ENCODE assay signal across 10 mouse cellular contexts in genomic region chr16:13061113-13061512, GRCm38 (mm10). TPM values are rescaled to one million over a fixed set of nuclear protein-coding genes. Genes with fewer than 3 reads are reported as not detected.
DNase-seq lines count a peak whose midpoint lies in the region; ATAC-seq lines count a peak whose summit lies in the region.
"Had no signal": no experiment of that assay in that cellular context is flagged by ENCODE, and none has a peak within 500 bp of the region (broad histone marks: within the 10 kb centered on the region; RNA-seq: fewer than 3 reads in every experiment).

No protein-coding gene starts in this region.

- peaks cover 4% of the 10 kb centered on the region for H3K4me1 ChIP-seq in heart, embryonic 15.5 days (replicated peaks)
- H3K4me1 ChIP-seq in midbrain, embryonic 14.5 days (ENCODE audit: control insufficient read depth, insufficient read depth, low read length): no peaks in the 10 kb centered on the region
- no peaks in the 10 kb centered on the region for H3K4me1 ChIP-seq in midbrain, embryonic 11.5 days (ENCODE audit: control insufficient read depth, insufficient read depth, low read length)
- H3K4me1 ChIP-seq in stomach, embryonic 15.5 days: no peaks in the 10 kb centered on the region
- H3K4me1 ChIP-seq: midbrain, embryonic 15.5 days had no signal

- no peak for ATAC-seq in heart, embryonic 15.5 days (replicated peaks; ENCODE audit: insufficient number of reproducible peaks, insufficient read depth, low FRiP score, low read depth)
- ATAC-seq in midbrain, embryonic 14.5 days (ENCODE audit: low FRiP score, low TSS enrichment): no peak
- no peak for ATAC-seq in midbrain, embryonic 11.5 days (ENCODE audit: low FRiP score)
- no peak for ATAC-seq in stomach, embryonic 15.5 days (ENCODE audit: insufficient read depth, low FRiP score, low read depth)
- ATAC-seq: midbrain, embryonic 15.5 days had no signal

- H3K9me3 ChIP-seq in heart, embryonic 15.5 days (replicated peaks): no peaks in the 10 kb centered on the region
- no peaks in the 10 kb centered on the region for H3K9me3 ChIP-seq in midbrain, embryonic 14.5 days (ENCODE audit: control insufficient read depth, low read length)
- H3K9me3 ChIP-seq in midbrain, embryonic 11.5 days (ENCODE audit: control insufficient read depth, low read length): no peaks in the 10 kb centered on the region
- no peaks in the 10 kb centered on the region for H3K9me3 ChIP-seq in stomach, embryonic 15.5 days
- H3K9me3 ChIP-seq: G1E; midbrain, embryonic 15.5 days had no signal

- 35% methylated on average over 10 of the region's 10 CpGs for WGBS in heart, embryonic 15.5 days
- 43% methylated on average over 10 of the region's 10 CpGs for WGBS in midbrain, embryonic 14.5 days
- 30% methylated on average over 10 of the region's 10 CpGs for WGBS in midbrain, embryonic 11.5 days
- 26% methylated on average over 9 of the region's 10 CpGs for WGBS in stomach, embryonic 15.5 days

- DNase-seq in heart, postnatal 14 days: no peak
- no peak for DNase-seq in midbrain, embryonic 14.5 days
- DNase-seq in midbrain, embryonic 11.5 days (ENCODE audit: low spot score, missing footprints): no peak
- peak; percentile 35 for DNase-seq in induced T-regulatory cell, adult 2 months (ENCODE audit: low read depth)
- DNase-seq in gastrocnemius, postnatal 25 days: no peak
- DNase-seq in testis, postnatal 14 days (ENCODE audit: low spot score): no peak

- no peaks in the 10 kb centered on the region for H3K27me3 ChIP-seq in heart, embryonic 15.5 days
- no peaks in the 10 kb centered on the region for H3K27me3 ChIP-seq in midbrain, embryonic 14.5 days (ENCODE audit: control insufficient read depth, insufficient read depth, low read length)
- no peaks in the 10 kb centered on the region for H3K27me3 ChIP-seq in midbrain, embryonic 11.5 days (ENCODE audit: control insufficient read depth, insufficient read depth, low read length)
- no peaks in the 10 kb centered on the region for H3K27me3 ChIP-seq in stomach, embryonic 15.5 days (replicated peaks)
- H3K27me3 ChIP-seq: midbrain, embryonic 15.5 days had no signal

- H3K36me3 ChIP-seq in heart, embryonic 15.5 days: no peaks in the 10 kb centered on the region
- H3K36me3 ChIP-seq in midbrain, embryonic 14.5 days (ENCODE audit: control insufficient read depth, insufficient read depth, low read length): no peaks in the 10 kb centered on the region
- H3K36me3 ChIP-seq in midbrain, embryonic 11.5 days (ENCODE audit: control insufficient read depth, insufficient read depth, low read length): no peaks in the 10 kb centered on the region
- no peaks in the 10 kb centered on the region for H3K36me3 ChIP-seq in stomach, embryonic 15.5 days
- H3K36me3 ChIP-seq: G1E; midbrain, embryonic 15.5 days had no signal

- peak overlapping the region; percentile 57 for H3K4me2 ChIP-seq in heart, embryonic 15.5 days
- H3K4me2 ChIP-seq in midbrain, embryonic 14.5 days (ENCODE audit: low read length): 0 out of 2 replicates have a peak overlapping the region, but pooled peaks have one; percentile 6
- no peak overlapping the region for H3K4me2 ChIP-seq in midbrain, embryonic 11.5 days
- peak overlapping the region; percentile 26 for H3K4me2 ChIP-seq in stomach, embryonic 15.5 days
- H3K4me2 ChIP-seq: midbrain, embryonic 15.5 days had no signal

- H3K4me3 ChIP-seq in heart, embryonic 15.5 days: peak overlapping the region; percentile 33
- no peak overlapping the region for H3K4me3 ChIP-seq in midbrain, embryonic 14.5 days (replicated peaks; ENCODE audit: low read depth, low read length)
- no peak overlapping the region for H3K4me3 ChIP-seq in midbrain, embryonic 11.5 days (ENCODE audit: low read depth, low read length)
- H3K4me3 ChIP-seq in stomach, embryonic 15.5 days (replicated peaks): no peak overlapping the region
- H3K4me3 ChIP-seq: midbrain, embryonic 15.5 days had no signal

- no peak overlapping the region for H3K27ac ChIP-seq in heart, embryonic 15.5 days
- no peak overlapping the region for H3K27ac ChIP-seq in midbrain, embryonic 14.5 days (replicated peaks; ENCODE audit: low read depth, low read length)
- no peak overlapping the region for H3K27ac ChIP-seq in midbrain, embryonic 11.5 days (ENCODE audit: low read depth, low read length)
- H3K27ac ChIP-seq in stomach, embryonic 15.5 days: no peak overlapping the region
- H3K27ac ChIP-seq: midbrain, embryonic 15.5 days had no signal

- H3K9ac ChIP-seq in heart, embryonic 15.5 days: peak overlapping the region; percentile 36; the same call in 1 of the 2 replicates
- no peak overlapping the region for H3K9ac ChIP-seq in midbrain, embryonic 14.5 days (replicated peaks; ENCODE audit: low read length)
- H3K9ac ChIP-seq in midbrain, embryonic 11.5 days (ENCODE audit: low read length): no peak overlapping the region
- H3K9ac ChIP-seq in stomach, embryonic 15.5 days: no peak overlapping the region
- H3K9ac ChIP-seq: midbrain, embryonic 15.5 days had no signal

- intact Hi-C loops in heart, postnatal 14 days (cut with DNase I): no loop called here

RNA-seq across cellular contexts. Expression of gene Ercc4, which starts 48.4 kb away (rescaled TPM):
- polyA plus RNA-seq in heart, embryonic 15.5 days (2015; fragmentation: Nextera tagmentation; extraction: Ambion mirVana): 7.0 and 9.2 TPM in 2 replicates
- 1 to 10 TPM; 7.9 to 8.7 TPM for total RNA-seq in heart, postnatal 14 days (2021)
- 14.5 and 18.6 TPM in 2 replicates for polyA plus RNA-seq in midbrain, embryonic 14.5 days (2014; fragmentation: Nextera tagmentation; extraction: Ambion mirVana)
- 13.7 TPM in 2 replicates for polyA plus RNA-seq in midbrain, embryonic 11.5 days (2014; fragmentation: Nextera tagmentation; extraction: Ambion mirVana)
- 11.4 and 12.2 TPM in 2 replicates for polyA plus RNA-seq in stomach, embryonic 15.5 days (2015; fragmentation: Nextera tagmentation; extraction: Ambion mirVana)
- total RNA-seq in gastrocnemius, postnatal 25 days (2021): 1 to 10 TPM; 5.3 to 5.4 TPM
